Mouse (Mus musculus) embryonic fibroblast, embryonic 13.5 days (primary cell): ENCODE results near the gene Ifitm5.

Experiments
- CTCF ChIP-seq: IDR thresholded peaks from 2 replicates; pipeline ENCODE4 v1.5.1; 2011; ENCODE audit warnings: mild to moderate bottlenecking, control low read depth, low read length, moderate library complexity, borderline replicate concordance; ENCODE audit not compliant: insufficient read depth
- POLR2A ChIP-seq: IDR thresholded peaks from 2 replicates; pipeline ENCODE4 v1.6.1; 2011; ENCODE audit warnings: low read depth, mild to moderate bottlenecking, control low read depth, low read length, moderate library complexity

GRCm38 (mm10) chr7:140923070-140923775 is 26.9 kb downstream of the Ifitm5 start:
- no peak for TF ChIP-seq CTCF
- no peak for TF ChIP-seq POLR2A
